Mouse (Mus musculus) neural tube, embryonic 13.5 days (tissue): ENCODE results near the gene Akirin1. TPM values are rescaled to one million over a fixed set of nuclear protein-coding genes. Genes with fewer than 3 reads are reported as not detected.

Experiments used
- polyA plus RNA-seq: library from polyadenylated mRNA; unstranded; fragments of >200 nt; fragmentation: Nextera tagmentation; extraction: Ambion mirVana; gene quantifications from 2 replicates; pipeline ENCODE4 v1.2.1, GENCODE M21; 2015

The Akirin1 gene
- polyA plus RNA-seq, 1 experiment from 2014 or later: 81.7 TPM

Other genes with a start within 250 kb of the Akirin1 start
- gene Macf1, start 66.0 kb downstream of the Akirin1 start, polyA plus RNA-seq: 57.7 and 59.3 TPM in 2 replicates
- 469 and 474 TPM in 2 replicates for gene Ndufs5, start 32.1 kb downstream of the Akirin1 start, polyA plus RNA-seq
- 0.64 and 1.5 TPM in 2 replicates for gene Rhbdl2, start 37.5 kb upstream of the Akirin1 start, polyA plus RNA-seq
- gene 4933427I04Rik, start 109.3 kb upstream of the Akirin1 start, polyA plus RNA-seq: 0.20 TPM in 1 of 2 replicates, not detected in the other
- 33.5 and 39.3 TPM in 2 replicates for gene Mycbp, start 154.5 kb upstream of the Akirin1 start, polyA plus RNA-seq
- gene Rragc, start 167.1 kb upstream of the Akirin1 start, polyA plus RNA-seq: 49.9 and 58.3 TPM in 2 replicates
- gene 4930535I16Rik, start 167.7 kb upstream of the Akirin1 start, polyA plus RNA-seq: not detected in 2 replicates